Mouse (Mus musculus) CH12.LX (cell line): ENCODE data around the gene Cd36. TPM values are rescaled to one million over a fixed set of nuclear protein-coding genes. Genes with fewer than 3 reads are reported as not detected.

ENCODE experiments used
- DNase-seq: peaks from one replicate; pipeline ENCODE4 v3.0.0-alpha.2; 2013; ENCODE audit errors: extremely low read depth
- H3K27ac ChIP-seq: 2 replicates; pipeline ENCODE4 v1.5.1; 2012; ENCODE audit warnings: low read depth, mild to moderate bottlenecking, control low read depth, moderate library complexity; ENCODE audit not compliant: insufficient read depth
- H3K27me3 ChIP-seq: replicated peaks from 2 replicates; pipeline ENCODE3; 2012; ENCODE audit warnings: inconsistent platforms
- H3K36me3 ChIP-seq, 2 experiments: replicated peaks in 1 of 2; 2 replicates each; pipeline versions ENCODE3 to v1.6.1; 2012; ENCODE audit warnings: inconsistent platforms in 1 of 2, low read length in 1 of 2, mild to moderate bottlenecking in 1 of 2, mixed read lengths in 1 of 2, moderate library complexity in 1 of 2; ENCODE audit not compliant: control insufficient read depth in 1 of 2, insufficient read depth in 1 of 2
- H3K4me1 ChIP-seq, 2 experiments: 2 replicates each; pipeline ENCODE4 v1.6.1; 2012; ENCODE audit warnings: inconsistent platforms in 1 of 2, moderate library complexity in 1 of 2; ENCODE audit not compliant: insufficient read depth in 2 of 2, control insufficient read depth in 1 of 2
- H3K4me2 ChIP-seq: 2 replicates; pipeline ENCODE4 v1.6.1; 2012; ENCODE audit warnings: low read depth, mild to moderate bottlenecking, control low read depth; ENCODE audit not compliant: poor library complexity, insufficient read depth, severe bottlenecking
- H3K4me3 ChIP-seq, 3 experiments: fragments of 150-350 bp in 1 of 3; sonication (generic) in 1 of 3; replicated peaks in 1 of 3; 2 replicates each; pipeline versions ENCODE3 to v1.5.1; 2011 to 2012; ENCODE audit warnings: low read depth in 2 of 3, low read length in 2 of 3, mild to moderate bottlenecking in 2 of 3, moderate library complexity in 2 of 3, control low read depth in 1 of 3, improper control_type of control experiment in 1 of 3, inconsistent platforms in 1 of 3, mixed read lengths in 1 of 3; ENCODE audit not compliant: poor library complexity in 1 of 3
- H3K79me2 ChIP-seq: replicated peaks from 2 replicates; pipeline ENCODE4 v1.6.1; 2012; ENCODE audit warnings: mild to moderate bottlenecking, moderate library complexity; ENCODE audit not compliant: control insufficient read depth, poor library complexity, insufficient read depth, severe bottlenecking; ENCODE audit errors: extremely low read depth
- H3K9ac ChIP-seq: 2 replicates; pipeline ENCODE4 v1.6.1; 2012; ENCODE audit warnings: low read depth, mild to moderate bottlenecking, control low read depth, moderate library complexity; ENCODE audit not compliant: insufficient read depth
- H3K9me3 ChIP-seq: replicated peaks from 2 replicates; pipeline ENCODE3; 2012; ENCODE audit warnings: low read length, inconsistent platforms, mixed read lengths
- BHLHE40 ChIP-seq: IDR thresholded peaks from 2 replicates; pipeline ENCODE4 v1.6.1; 2011; ENCODE audit warnings: mild to moderate bottlenecking, low read depth, low read length, improper control_type of control experiment
- CHD1 ChIP-seq: IDR thresholded peaks from 2 replicates; pipeline ENCODE4 v1.6.1; 2012; ENCODE audit warnings: low read depth, low read length, improper control_type of control experiment, inconsistent platforms
- CHD2 ChIP-seq: IDR thresholded peaks from 2 replicates; pipeline ENCODE4 v1.6.1; 2011; ENCODE audit warnings: low read length, improper control_type of control experiment
- CTCF ChIP-seq, 2 experiments: IDR thresholded peaks in 1 of 2; conservative IDR thresholded peaks in 1 of 2; 2 replicates each; pipeline ENCODE4 v1.5.1; 2011 to 2012; ENCODE audit warnings: low read depth in 2 of 2, low read length in 2 of 2, improper control_type of control experiment in 1 of 2, inconsistent platforms in 1 of 2, mild to moderate bottlenecking in 1 of 2, moderate library complexity in 1 of 2
- E2F4 ChIP-seq: IDR thresholded peaks from 2 replicates; pipeline ENCODE4 v1.6.1; 2011; ENCODE audit warnings: low read depth, low read length, improper control_type of control experiment; ENCODE audit not compliant: insufficient replicate concordance
- EP300 ChIP-seq: IDR thresholded peaks from 2 replicates; pipeline ENCODE4 v1.6.1; 2011; ENCODE audit warnings: low read length, improper control_type of control experiment
- HCFC1 ChIP-seq: IDR thresholded peaks from 2 replicates; pipeline ENCODE4 v1.6.1; 2012; ENCODE audit warnings: low read depth, mild to moderate bottlenecking, inconsistent platforms, low read length, improper control_type of control experiment
- MAX ChIP-seq: IDR thresholded peaks from 2 replicates; pipeline ENCODE4 v1.6.1; 2011; ENCODE audit warnings: low read length, improper control_type of control experiment
- NELFE ChIP-seq: IDR thresholded peaks from 2 replicates; pipeline ENCODE4 v1.6.1; 2011; ENCODE audit warnings: low read depth, low read length, improper control_type of control experiment
- POLR2AphosphoS2 ChIP-seq: IDR thresholded peaks from 2 replicates; pipeline ENCODE4 v1.6.1; 2011; ENCODE audit warnings: low read depth, low read length, improper control_type of control experiment
- RAD21 ChIP-seq: IDR thresholded peaks from 2 replicates; pipeline ENCODE4 v1.6.1; 2011; ENCODE audit warnings: low read depth, mild to moderate bottlenecking, low read length, improper control_type of control experiment, moderate library complexity
- SMC3 ChIP-seq: IDR thresholded peaks from 2 replicates; pipeline ENCODE4 v1.6.1; 2011; ENCODE audit warnings: low read depth, low read length, improper control_type of control experiment
- UBTF ChIP-seq: IDR thresholded peaks from 2 replicates; pipeline ENCODE4 v1.6.1; 2012; ENCODE audit warnings: low read depth, mild to moderate bottlenecking, inconsistent platforms, low read length, improper control_type of control experiment, moderate library complexity
- USF2 ChIP-seq: conservative IDR thresholded peaks from 2 replicates; pipeline ENCODE4 v1.6.1; 2011; ENCODE audit warnings: low read depth, low read length, improper control_type of control experiment
- ZC3H11A ChIP-seq: IDR thresholded peaks from 2 replicates; pipeline ENCODE4 v1.6.1; 2012; ENCODE audit warnings: low read depth, mild to moderate bottlenecking, inconsistent platforms, low read length, improper control_type of control experiment
- ZMIZ1 ChIP-seq: IDR thresholded peaks from 2 replicates; pipeline ENCODE4 v1.6.1; 2012; ENCODE audit warnings: low read depth, mild to moderate bottlenecking, inconsistent platforms, low read length, improper control_type of control experiment
- dilution Hi-C: fragments of 300-500 bp; cut with MboI; formaldehyde crosslinking; loops from 2 replicates; pipeline ENCODE4 v1.14.3; 2020; ENCODE audit warnings: low sequenced_read_pairs; ENCODE audit not compliant: extremely low pct_unique_long_range_greater_than_20kb, extremely low pct_ligation_motif_present
- in situ Hi-C: fragments of 300-500 bp; cut with MboI; formaldehyde crosslinking; loops from 3 replicates; pipeline ENCODE4 v1.14.3; 2019; ENCODE audit warnings: low sequenced_read_pairs, low pct_ligation_motif_present, low pct_unique_long_range_greater_than_20kb, mixed read lengths
- polyA plus RNA-seq: library from polyadenylated mRNA; unstranded; fragments of >175 nt; gene quantifications from 2 replicates; pipeline ENCODE4 v1.2.1, GENCODE M21; 2012; ENCODE audit warnings: low read depth; ENCODE audit not compliant: insufficient read length
- total RNA-seq, 2 experiments: library from RNA; depleted of rRNA; stranded (reverse); fragments of 300-350 nt in 1 of 2; fragments of >200 nt in 1 of 2; gene quantifications; 2 replicates each; pipeline ENCODE4 v1.2.3; 2012 to 2014

The Cd36 gene
- total and polyA plus RNA-seq, 3 experiments: 145 to 690 (median 608) TPM

GRCm38 (mm10) chr5:17766006-17766677, 122.5 kb downstream of the Cd36 start:
- DNase-seq: peak; percentile 56
- Histone ChIP-seq H3K79me2 (no peaks in the 10 kb centered on the region), H3K4me1 (no peaks in the 10 kb centered on the region), H3K9me3 (no peaks in the 10 kb centered on the region), H3K36me3 (no peaks in the 10 kb centered on the region), H3K27ac (no peak overlapping the region), H3K4me3 (no peak overlapping the region), H3K9ac (no peak overlapping the region), H3K4me2 (no peak overlapping the region), H3K27me3 (no peaks in the 10 kb centered on the region)
- TF ChIP-seq POLR2AphosphoS2 (no peak), SMC3 (peak; percentile 75), ZC3H11A (peak; percentile 60), RAD21 (peak; percentile 95), CTCF (conservative IDR thresholded peaks at IDR 0.05 in 1 of 2, IDR thresholded peaks at IDR 0.05 in 1 of 2; ENCODE audit: low read depth in 2 of 2, low read length in 2 of 2) (peak in 1 of 2 experiments; percentile 79; a peak in 3 of 4 replicates)
- dilution Hi-C loops (no loop called here), in situ Hi-C loops (loop anchor here (25.0 kb wide), 1 partner anchor 829 kb away; no protein-coding TSS in a partner anchor)

- no peak overlapping the region for H3K27ac ChIP-seq
- H3K79me2 ChIP-seq: no peaks in the 10 kb centered on the region
- no peaks in the 10 kb centered on the region for H3K27me3 ChIP-seq
- no peak overlapping the region for H3K4me2 ChIP-seq
- dilution Hi-C loops: no loop called here
- DNase-seq: no peak
- H3K36me3 ChIP-seq: no peaks in the 10 kb centered on the region
- H3K4me3 ChIP-seq: no peak overlapping the region
- no peaks in the 10 kb centered on the region for H3K9me3 ChIP-seq
- in situ Hi-C loops: loop anchor here (25.0 kb wide), 1 partner anchor 816 kb away; no protein-coding TSS in a partner anchor
- H3K9ac ChIP-seq: no peak overlapping the region
- peaks cover 0 to 2% of the 10 kb centered on the region in 2 experiments; a peak in 1 of 4 replicates for H3K4me1 ChIP-seq
- no peak for TF ChIP-seq MAX
These were observed 135.1 kb downstream of the Cd36 start for GRCm38 (mm10) chr5:17753471-17754005.

GRCm38 (mm10) chr5:17748293-17748692, 140.3 kb downstream of the Cd36 start:
- no peak for DNase-seq
- in situ Hi-C loops (no loop called here), dilution Hi-C loops (no loop called here)
- no peak for TF ChIP-seq UBTF
- TF ChIP-seq EP300: no peak
- TF ChIP-seq E2F4: no peak
- no peak for TF ChIP-seq ZC3H11A
- no peak for TF ChIP-seq RAD21
- TF ChIP-seq BHLHE40: no peak
- TF ChIP-seq CHD2: no peak
- no peak for TF ChIP-seq ZMIZ1
- no peak for TF ChIP-seq POLR2AphosphoS2
- no peak for TF ChIP-seq CHD1
- no peak for TF ChIP-seq SMC3
- no peak for TF ChIP-seq USF2
- no peak for TF ChIP-seq NELFE
- TF ChIP-seq HCFC1: no peak
- Histone ChIP-seq H3K27ac (no peak overlapping the region), H3K9ac (no peak overlapping the region), H3K4me3 (no peak overlapping the region), H3K9me3 (no peaks in the 10 kb centered on the region), H3K4me2 (no peak overlapping the region), H3K79me2 (no peaks in the 10 kb centered on the region), H3K27me3 (no peaks in the 10 kb centered on the region), H3K36me3 (no peaks in the 10 kb centered on the region), H3K4me1 (no peaks in the 10 kb centered on the region; a peak in 1 of 4 replicates)
